7 mouse cellular contexts compared by ENCODE assay signal in the genomic region with DNA sequence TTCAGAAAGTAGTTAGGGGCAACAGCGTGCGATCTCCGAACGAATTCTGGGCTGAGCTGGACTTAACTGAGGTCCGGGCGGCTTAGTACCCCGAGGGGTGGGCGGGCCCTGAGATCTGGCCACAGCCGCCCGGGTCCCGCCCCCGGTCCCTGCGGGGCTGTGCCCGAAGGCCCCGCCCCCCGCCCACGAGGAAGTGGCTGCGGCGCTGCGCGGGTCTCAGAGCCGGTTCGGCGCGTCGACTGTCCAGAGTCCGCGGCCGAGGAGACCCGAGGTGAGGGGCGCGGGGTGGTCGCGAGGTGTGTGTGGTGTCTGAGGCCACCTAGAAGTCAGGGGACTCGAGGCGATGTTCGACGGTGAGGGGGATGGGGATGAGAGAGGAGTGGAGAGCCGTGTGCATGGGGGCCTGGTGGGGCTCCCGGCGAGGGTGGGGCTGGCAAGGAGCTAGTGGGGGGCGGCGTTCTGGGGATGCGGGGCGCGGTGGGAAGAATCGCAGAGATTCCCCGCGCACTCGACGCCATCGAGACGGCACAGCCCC. TPM values are rescaled to one million over a fixed set of nuclear protein-coding genes. Genes with fewer than 3 reads are reported as not detected.
DNase-seq lines count a peak whose midpoint lies in the region; ATAC-seq and TF ChIP-seq lines count a peak whose summit lies in the region.

A gene (plus strand): TSS at position 145 of the 535 bp plus-strand sequence.

- peak within 1 kb of the TSS; percentile 89 for H3K4me3 ChIP-seq in intestine, postnatal 0 days (ENCODE audit: low read depth, low read length)
- peak within 1 kb of the TSS; percentile 67 for H3K4me3 ChIP-seq in limb, embryonic 13.5 days
- peak within 1 kb of the TSS; percentile 38 for H3K4me3 ChIP-seq in midbrain, embryonic 14.5 days (replicated peaks; ENCODE audit: low read depth, low read length)
- H3K4me3 ChIP-seq in stomach, embryonic 14.5 days (ENCODE audit: low read depth, low read length), result peak within 1 kb of the TSS; percentile 74

- peak within 1 kb of the TSS; percentile 94 for H3K27ac ChIP-seq in intestine, postnatal 0 days (ENCODE audit: low read depth, low read length)
- peak within 1 kb of the TSS; percentile 61; the same call in 1 of the 2 replicates for H3K27ac ChIP-seq in limb, embryonic 13.5 days
- H3K27ac ChIP-seq in midbrain, embryonic 14.5 days (replicated peaks; ENCODE audit: low read depth, low read length), result no peak within 1 kb of the TSS
- peak within 1 kb of the TSS; percentile 27; the same call in 1 of the 2 replicates for H3K27ac ChIP-seq in stomach, embryonic 14.5 days (ENCODE audit: low read length)

- peak within 1 kb of the TSS; percentile 83 for H3K9ac ChIP-seq in intestine, postnatal 0 days (ENCODE audit: low read depth, low read length)
- peak within 1 kb of the TSS; percentile 77 for H3K9ac ChIP-seq in limb, embryonic 13.5 days
- peak within 1 kb of the TSS; percentile 39; the same call in 1 of the 2 replicates for H3K9ac ChIP-seq in midbrain, embryonic 14.5 days (replicated peaks; ENCODE audit: low read length)
- peak within 1 kb of the TSS; percentile 67 for H3K9ac ChIP-seq in stomach, embryonic 14.5 days (replicated peaks; ENCODE audit: low read depth, low read length)

- peaks cover 6% of the 10 kb centered on the region; the same call in 1 of the 2 replicates for H3K4me1 ChIP-seq in intestine, postnatal 0 days (replicated peaks; ENCODE audit: control insufficient read depth, insufficient read depth, low read length)
- H3K4me1 ChIP-seq in limb, embryonic 13.5 days, result peaks cover 37% of the 10 kb centered on the region
- H3K4me1 ChIP-seq in midbrain, embryonic 14.5 days (ENCODE audit: control insufficient read depth, insufficient read depth, low read length), result 0 out of 2 replicates have a peak, but pooled peaks cover 3% of the 10 kb centered on the region
- H3K4me1 ChIP-seq in stomach, embryonic 14.5 days (ENCODE audit: control insufficient read depth, insufficient read depth, low read length), result 0 out of 2 replicates have a peak, but pooled peaks cover 2% of the 10 kb centered on the region

- peak; percentile 91 for DNase-seq in NIH3T3 (ENCODE audit: low read depth)
- peak; percentile 64 for DNase-seq in embryo, embryonic 10 days (ENCODE audit: low spot score)
- DNase-seq in midbrain, embryonic 14.5 days, result peak; percentile 66

- H3K36me3 ChIP-seq in intestine, postnatal 0 days (ENCODE audit: control insufficient read depth, insufficient read depth), result peaks cover 11% of the 10 kb centered on the region; the same call in 1 of the 2 replicates
- peaks cover 21% of the 10 kb centered on the region for H3K36me3 ChIP-seq in limb, embryonic 13.5 days
- H3K36me3 ChIP-seq in midbrain, embryonic 14.5 days (ENCODE audit: control insufficient read depth, insufficient read depth, low read length), result peaks cover 17% of the 10 kb centered on the region
- peaks cover 16% of the 10 kb centered on the region for H3K36me3 ChIP-seq in stomach, embryonic 14.5 days (ENCODE audit: control insufficient read depth, insufficient read depth, low read length)

- WGBS in intestine, postnatal 0 days, result under 1% methylated on average over 45 of the region's 53 CpGs
- under 1% methylated on average over 49 of the region's 53 CpGs for WGBS in limb, embryonic 13.5 days
- 2% methylated on average over 51 of the region's 53 CpGs for WGBS in midbrain, embryonic 14.5 days
- WGBS in stomach, embryonic 14.5 days, result 1% methylated on average over 53 of the region's 53 CpGs

- no peaks in the 10 kb centered on the region for H3K9me3 ChIP-seq in intestine, postnatal 0 days (ENCODE audit: control insufficient read depth)
- H3K9me3 ChIP-seq in limb, embryonic 13.5 days, result 0 out of 2 replicates have a peak, but pooled peaks cover 1% of the 10 kb centered on the region
- H3K9me3 ChIP-seq in midbrain, embryonic 14.5 days (ENCODE audit: control insufficient read depth, low read length), result no peaks in the 10 kb centered on the region
- H3K9me3 ChIP-seq in stomach, embryonic 14.5 days (ENCODE audit: control insufficient read depth, low read depth, low read length), result no peaks in the 10 kb centered on the region

- TF ChIP-seq CTCF in intestine, postnatal 0 days (IDR thresholded peaks at IDR 0.05; ENCODE audit: low read depth), result no peak

- H3K4me2 ChIP-seq in intestine, postnatal 0 days (replicated peaks; ENCODE audit: low read depth), result peak within 1 kb of the TSS; percentile 79
- peak within 1 kb of the TSS; percentile 91 for H3K4me2 ChIP-seq in limb, embryonic 13.5 days (replicated peaks)
- peak within 1 kb of the TSS; percentile 54 for H3K4me2 ChIP-seq in midbrain, embryonic 14.5 days (ENCODE audit: low read length)
- peak within 1 kb of the TSS; percentile 78 for H3K4me2 ChIP-seq in stomach, embryonic 14.5 days (replicated peaks; ENCODE audit: low read depth, low read length)

- peak; percentile 60 for ATAC-seq in granulocyte monocyte progenitor cell, adult 5-6 weeks (replicated peaks; ENCODE audit: poor library complexity, severe bottlenecking)
- peak; percentile 74 for ATAC-seq in intestine, postnatal 0 days
- peak; percentile 46 for ATAC-seq in limb, embryonic 13.5 days (ENCODE audit: low FRiP score, low read depth)
- ATAC-seq in midbrain, embryonic 14.5 days (ENCODE audit: low FRiP score, low TSS enrichment), result peak; percentile 58; the same call in 1 of the 2 replicates
- ATAC-seq in stomach, embryonic 14.5 days (ENCODE audit: insufficient number of reproducible peaks, insufficient read depth, low FRiP score, low read depth), result peak; percentile 76

- H3K27me3 ChIP-seq in intestine, postnatal 0 days (replicated peaks; ENCODE audit: control insufficient read depth, insufficient read depth, low read length), result no peaks in the 10 kb centered on the region
- no peaks in the 10 kb centered on the region for H3K27me3 ChIP-seq in limb, embryonic 13.5 days
- peaks cover 15% of the 10 kb centered on the region; the same call in 1 of the 2 replicates for H3K27me3 ChIP-seq in midbrain, embryonic 14.5 days (ENCODE audit: control insufficient read depth, insufficient read depth, low read length)
- no peaks in the 10 kb centered on the region for H3K27me3 ChIP-seq in stomach, embryonic 14.5 days (ENCODE audit: control insufficient read depth, insufficient read depth, low read length)

RNA-seq across cellular contexts. Expression of the gene that starts here (rescaled TPM):
- 404 and 492 TPM in 2 replicates for total RNA-seq in granulocyte monocyte progenitor cell, adult 5-6 weeks (2014; fragmentation: Nextera tagmentation)
- total RNA-seq in granulocyte monocyte progenitor cell, adult 5-6 weeks (2017), result 197 and 242 TPM in 2 replicates
- 573 and 610 TPM in 2 replicates for polyA plus RNA-seq in intestine, postnatal 0 days (2015; fragmentation: Nextera tagmentation; extraction: Ambion mirVana)
- 250 and 255 TPM in 2 replicates for polyA plus RNA-seq in limb, embryonic 13.5 days (2015; fragmentation: Nextera tagmentation; extraction: Ambion mirVana)
- 23.9 and 39.4 TPM in 2 replicates for polyA plus RNA-seq in midbrain, embryonic 14.5 days (2014; fragmentation: Nextera tagmentation; extraction: Ambion mirVana)
- 144 and 163 TPM in 2 replicates for polyA plus RNA-seq in stomach, embryonic 14.5 days (2014; fragmentation: Nextera tagmentation; extraction: Ambion mirVana)

Comparison
In these comparisons a context has a peak if more than half of its experiments do, and no peak if none do; other contexts are left out.
1. H3K4me3 ChIP-seq: peak in every context shown above with its lines; median percentile 89 in intestine, postnatal 0 days; 74 in stomach, embryonic 14.5 days; 67 in limb, embryonic 13.5 days; 38 in midbrain, embryonic 14.5 days.